Mouse (Mus musculus) CH12F3 (cell line): Measurements from ENCODE around the gene Gm867.

ENCODE experiments used
- in situ Hi-C: fragments of 300-500 bp; cut with MboI; formaldehyde crosslinking; loops from 2 replicates; pipeline ENCODE4 v1.14.3; 2020; ENCODE audit warnings: low sequenced_read_pairs

The Gm867 gene

GRCm38 (mm10) chr10:75898846-75899245 is 41.6 kb downstream of the Gm867 start:
- in situ Hi-C loops, result no loop called here

DNA sequence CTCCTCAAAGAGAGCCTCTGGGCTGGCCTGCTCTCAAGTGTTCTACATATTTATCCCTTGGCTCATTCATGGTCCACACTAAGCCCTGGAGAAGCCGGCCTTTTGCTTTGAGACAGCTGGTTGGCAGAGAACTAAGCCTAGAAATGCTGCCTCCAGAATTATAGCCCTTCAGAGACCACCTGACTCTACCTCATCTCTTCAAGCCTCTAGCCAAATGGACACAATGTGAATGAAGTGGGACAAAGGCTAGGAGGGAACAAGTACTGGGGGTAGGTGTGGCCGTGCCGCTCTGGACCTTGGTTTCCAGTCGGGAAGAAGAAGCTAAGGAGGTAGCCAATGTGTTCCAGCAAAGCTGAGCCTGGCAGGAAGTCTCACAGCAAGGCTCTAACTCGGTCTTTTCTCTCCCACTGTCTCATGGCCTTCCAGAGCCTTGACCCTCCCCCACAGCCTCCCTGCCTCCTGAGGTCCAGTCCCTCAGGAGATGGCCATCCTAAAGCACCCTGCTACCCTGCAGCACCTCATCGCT is 42.4 kb downstream of the Gm867 start:
- in situ Hi-C loops, result no loop called here

- in situ Hi-C loops, result no loop called here
Measured at GRCm38 (mm10) chr10:75897373-75897772, 43.1 kb downstream of the Gm867 start.

- in situ Hi-C loops, result no loop called here
Measured at GRCm38 (mm10) chr10:75896208-75896607, 44.3 kb downstream of the Gm867 start.

GRCm38 (mm10) chr10:75895730-75896129 is 44.7 kb downstream of the Gm867 start:
- in situ Hi-C loops, result no loop called here

GRCm38 (mm10) chr10:75894601-75895000 is 45.9 kb downstream of the Gm867 start:
- in situ Hi-C loops, result no loop called here

- in situ Hi-C loops, result no loop called here
Measured at GRCm38 (mm10) chr10:75893089-75893750, 47.3 kb downstream of the Gm867 start, which contains the start of gene Derl3. Gene Derl3 (plus strand): TSS chr10:75893413.

- in situ Hi-C loops, result no loop called here
Measured at GRCm38 (mm10) chr10:75889406-75890153, 50.9 kb downstream of the Gm867 start.
